Mouse (Mus musculus) embryonic facial prominence, embryonic 15.5 days (tissue): ENCODE measurements around the gene Apbb2. TPM values are rescaled to one million over a fixed set of nuclear protein-coding genes. Genes with fewer than 3 reads are reported as not detected.

Source experiments
- ATAC-seq: fragments of 200-750 bp; cut with Nextera tagmentation; 2 replicates; pipeline ENCODE4 v1.8.0; 2017; ENCODE audit warnings: low read depth, moderate TSS enrichment; ENCODE audit not compliant: insufficient number of reproducible peaks, low FRiP score, low TSS enrichment
- H3K27ac ChIP-seq: fragments of 300-500 bp; sonication (generic); replicated peaks from 2 replicates; pipeline ENCODE4 v1.5.1; 2015; ENCODE audit warnings: mild to moderate bottlenecking, inconsistent platforms
- H3K27me3 ChIP-seq: fragments of 300-500 bp; sonication (generic); 2 replicates; pipeline ENCODE4 v1.6.1; 2015; ENCODE audit warnings: inconsistent platforms
- H3K36me3 ChIP-seq: fragments of 300-500 bp; sonication (generic); 2 replicates; pipeline ENCODE4 v1.6.1; 2015; ENCODE audit warnings: mild to moderate bottlenecking, inconsistent platforms
- H3K4me1 ChIP-seq: fragments of 300-500 bp; sonication (generic); 2 replicates; pipeline ENCODE4 v1.6.1; 2015; ENCODE audit warnings: inconsistent platforms
- H3K4me2 ChIP-seq: fragments of 300-500 bp; sonication (generic); replicated peaks from 2 replicates; pipeline ENCODE4 v1.6.1; 2015; ENCODE audit warnings: mild to moderate bottlenecking, inconsistent platforms
- H3K4me3 ChIP-seq: fragments of 300-500 bp; sonication (generic); replicated peaks from 2 replicates; pipeline ENCODE4 v1.5.1; 2015; ENCODE audit warnings: mild to moderate bottlenecking, inconsistent platforms
- H3K9ac ChIP-seq: fragments of 300-500 bp; sonication (generic); 2 replicates; pipeline ENCODE4 v1.6.1; 2015; ENCODE audit warnings: inconsistent platforms
- H3K9me3 ChIP-seq: fragments of 300-500 bp; sonication (generic); replicated peaks from 2 replicates; pipeline ENCODE4 v1.6.1; 2016; ENCODE audit warnings: inconsistent platforms
- WGBS: fragments of 180-500 bp; shearing (Covaris S2); methylation state at CpG from one replicate; pipeline ENCODE4 v1.1.7; 2015; 5-methylcytosine and 5-hydroxymethylcytosine counted together
- polyA plus RNA-seq: library from polyadenylated mRNA; unstranded; fragments of >200 nt; fragmentation: Nextera tagmentation; extraction: Ambion mirVana; gene quantifications from 2 replicates; pipeline ENCODE4 v1.2.1, GENCODE M21; 2015

Apbb2 gene
- polyA plus RNA-seq, 1 experiment from 2014 or later = 54.7 TPM

- ATAC-seq = no peak
- Histone ChIP-seq H3K27ac (no peak overlapping the region), H3K9me3 (no peaks in the 10 kb centered on the region), H3K27me3 (no peaks in the 10 kb centered on the region), H3K36me3 (0 out of 2 replicates have a peak, but pooled peaks cover 6% of the 10 kb centered on the region), H3K9ac (no peak overlapping the region), H3K4me1 (0 out of 2 replicates have a peak, but pooled peaks cover 4% of the 10 kb centered on the region), H3K4me3 (no peak overlapping the region), H3K4me2 (no peak overlapping the region)
- 87% methylated on average over 6 of the region's 6 CpGs for WGBS
These were observed 142.8 kb downstream of the Apbb2 start for GRCm38 (mm10) chr5:66475824-66476223.

GRCm38 (mm10) chr5:66474153-66474552 lies 144.4 kb downstream of the Apbb2 start:
- H3K9me3 ChIP-seq = no peaks in the 10 kb centered on the region
- H3K36me3 ChIP-seq = 0 out of 2 replicates have a peak, but pooled peaks cover 6% of the 10 kb centered on the region
- no peak overlapping the region for H3K4me3 ChIP-seq
- H3K27me3 ChIP-seq = no peaks in the 10 kb centered on the region
- no peak overlapping the region for H3K4me2 ChIP-seq
- H3K27ac ChIP-seq = no peak overlapping the region
- WGBS = 81% methylated on average over 11 of the region's 11 CpGs
- H3K9ac ChIP-seq = no peak overlapping the region
- no peak for ATAC-seq
- H3K4me1 ChIP-seq = peaks cover 8% of the 10 kb centered on the region; the same call in 1 of the 2 replicates

- Histone ChIP-seq H3K9ac (no peak overlapping the region), H3K9me3 (no peaks in the 10 kb centered on the region), H3K27me3 (no peaks in the 10 kb centered on the region), H3K4me2 (no peak overlapping the region), H3K27ac (no peak overlapping the region), H3K4me1 (peaks cover 7% of the 10 kb centered on the region; the same call in 1 of the 2 replicates), H3K4me3 (no peak overlapping the region), H3K36me3 (0 out of 2 replicates have a peak, but pooled peaks cover 6% of the 10 kb centered on the region)
- 0 out of 2 replicates have a peak, but pooled peaks have one; percentile 34 for ATAC-seq
- WGBS = 59% methylated on average over 12 of the region's 12 CpGs
These were observed 145.0 kb downstream of the Apbb2 start for GRCm38 (mm10) chr5:66473599-66473998.

- H3K4me2 ChIP-seq = no peak overlapping the region
- no peak overlapping the region for H3K4me3 ChIP-seq
- peaks cover 4% of the 10 kb centered on the region; the same call in 1 of the 2 replicates for H3K4me1 ChIP-seq
- H3K27ac ChIP-seq = no peak overlapping the region
- no peaks in the 10 kb centered on the region for H3K9me3 ChIP-seq
- 0 out of 2 replicates have a peak, but pooled peaks cover 6% of the 10 kb centered on the region for H3K36me3 ChIP-seq
- WGBS = 84% methylated on average over 5 of the region's 5 CpGs
- no peaks in the 10 kb centered on the region for H3K27me3 ChIP-seq
- H3K9ac ChIP-seq = no peak overlapping the region
- ATAC-seq = no peak
These were observed 147.7 kb downstream of the Apbb2 start for GRCm38 (mm10) chr5:66470837-66471236.

DNA sequence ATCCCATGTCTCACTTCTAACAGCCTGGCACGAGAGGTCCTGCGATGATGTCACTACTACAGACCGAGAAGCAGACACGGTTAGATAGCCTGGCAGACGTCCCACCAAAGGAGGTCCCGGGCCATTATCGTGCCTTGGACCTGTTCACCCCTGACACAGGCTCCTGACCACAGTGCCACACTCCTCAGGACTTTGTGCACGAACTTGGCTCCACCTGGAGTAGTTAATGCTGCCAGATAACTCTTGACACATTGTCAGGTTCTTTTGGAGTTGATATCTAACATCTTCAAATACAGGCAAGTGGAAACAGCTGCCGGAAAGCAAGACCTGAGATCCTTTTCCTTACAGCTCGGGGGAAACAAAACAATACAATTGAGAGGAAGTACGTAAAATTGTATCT lies 148.9 kb downstream of the Apbb2 start:
- WGBS = 69% methylated on average over 11 of the region's 11 CpGs
- no peak overlapping the region for H3K9ac ChIP-seq
- H3K27ac ChIP-seq = no peak overlapping the region
- no peak for ATAC-seq
- H3K36me3 ChIP-seq = 0 out of 2 replicates have a peak, but pooled peaks cover 6% of the 10 kb centered on the region
- H3K4me3 ChIP-seq = no peak overlapping the region
- H3K4me2 ChIP-seq = no peak overlapping the region
- peaks cover 4% of the 10 kb centered on the region; the same call in 1 of the 2 replicates for H3K4me1 ChIP-seq
- no peaks in the 10 kb centered on the region for H3K27me3 ChIP-seq
- H3K9me3 ChIP-seq = no peaks in the 10 kb centered on the region

- H3K4me2 ChIP-seq = no peak overlapping the region
- ATAC-seq = no peak
- WGBS = 35% methylated on average over 4 of the region's 4 CpGs
These were observed 150.1 kb downstream of the Apbb2 start for GRCm38 (mm10) chr5:66468331-66469001.

GRCm38 (mm10) chr5:66462665-66463064 lies 155.9 kb downstream of the Apbb2 start:
- ATAC-seq = no peak
- Histone ChIP-seq H3K4me2 (no peak overlapping the region), H3K27me3 (no peaks in the 10 kb centered on the region), H3K4me3 (no peak overlapping the region), H3K4me1 (0 out of 2 replicates have a peak, but pooled peaks cover 4% of the 10 kb centered on the region), H3K9ac (no peak overlapping the region), H3K36me3 (peaks cover 2% of the 10 kb centered on the region; the same call in 1 of the 2 replicates), H3K9me3 (no peaks in the 10 kb centered on the region), H3K27ac (no peak overlapping the region)
- WGBS = 67% methylated on average over 8 of the region's 8 CpGs

More at GRCm38 (mm10) chr5:66468331-66469001, 150.1 kb downstream of the Apbb2 start:
- Histone ChIP-seq H3K27ac (no peak overlapping the region), H3K9ac (no peak overlapping the region), H3K4me3 (no peak overlapping the region), H3K9me3 (no peaks in the 10 kb centered on the region), H3K27me3 (no peaks in the 10 kb centered on the region), H3K4me1 (peaks cover 4% of the 10 kb centered on the region; the same call in 1 of the 2 replicates), H3K36me3 (0 out of 2 replicates have a peak, but pooled peaks cover 6% of the 10 kb centered on the region)

- 65% methylated on average over 5 of the region's 5 CpGs for WGBS
- Histone ChIP-seq H3K9ac (no peak overlapping the region), H3K27me3 (no peaks in the 10 kb centered on the region), H3K4me1 (0 out of 2 replicates have a peak, but pooled peaks cover 4% of the 10 kb centered on the region), H3K4me3 (no peak overlapping the region), H3K4me2 (no peak overlapping the region), H3K27ac (no peak overlapping the region), H3K9me3 (no peaks in the 10 kb centered on the region), H3K36me3 (peaks cover 2% of the 10 kb centered on the region; the same call in 1 of the 2 replicates)
- no peak for ATAC-seq
These were observed 159.7 kb downstream of the Apbb2 start for GRCm38 (mm10) chr5:66458851-66459250.

- Histone ChIP-seq H3K4me2 (no peak overlapping the region), H3K36me3 (peaks cover 13% of the 10 kb centered on the region; the same call in 1 of the 2 replicates), H3K27me3 (no peaks in the 10 kb centered on the region), H3K4me3 (no peak overlapping the region), H3K4me1 (0 out of 2 replicates have a peak, but pooled peaks cover 8% of the 10 kb centered on the region), H3K9me3 (no peaks in the 10 kb centered on the region), H3K9ac (no peak overlapping the region), H3K27ac (no peak overlapping the region)
- no peak for ATAC-seq
- WGBS = 78% methylated on average over 5 of the region's 5 CpGs
These were observed 163.3 kb downstream of the Apbb2 start for GRCm38 (mm10) chr5:66455271-66455670.

GRCm38 (mm10) chr5:66454826-66455225 lies 163.8 kb downstream of the Apbb2 start:
- Histone ChIP-seq H3K4me2 (no peak overlapping the region), H3K27ac (no peak overlapping the region), H3K9me3 (no peaks in the 10 kb centered on the region), H3K4me1 (0 out of 2 replicates have a peak, but pooled peaks cover 8% of the 10 kb centered on the region), H3K36me3 (peaks cover 16% of the 10 kb centered on the region; the same call in 1 of the 2 replicates), H3K9ac (no peak overlapping the region), H3K4me3 (no peak overlapping the region), H3K27me3 (no peaks in the 10 kb centered on the region)
- ATAC-seq = no peak
- 89% methylated on average over 4 of the region's 4 CpGs for WGBS

DNA sequence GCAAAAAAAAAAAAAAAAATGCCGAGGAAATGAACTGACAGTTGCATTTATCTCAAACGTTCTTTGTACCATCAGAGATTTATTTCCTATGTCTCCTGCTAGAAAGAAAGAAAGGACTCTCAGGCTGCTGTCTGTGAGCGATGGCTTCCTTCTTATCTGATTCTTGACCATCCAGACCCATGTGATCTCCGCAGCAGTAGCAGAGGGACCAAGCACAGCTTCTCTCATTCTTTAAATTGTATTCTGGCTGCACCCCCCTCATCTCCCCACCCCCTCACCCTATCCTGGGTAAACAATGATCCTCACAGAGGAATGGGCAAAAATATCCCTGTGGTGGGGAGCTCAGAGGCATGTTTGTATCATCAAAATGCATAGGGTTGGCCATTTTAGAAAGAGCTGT lies 165.5 kb downstream of the Apbb2 start:
- H3K4me2 ChIP-seq = no peak overlapping the region
- no peak overlapping the region for H3K4me3 ChIP-seq
- peaks cover 16% of the 10 kb centered on the region; the same call in 1 of the 2 replicates for H3K36me3 ChIP-seq
- no peak overlapping the region for H3K27ac ChIP-seq
- WGBS = 51% methylated on average over 4 of the region's 4 CpGs
- ATAC-seq = no peak
- no peaks in the 10 kb centered on the region for H3K27me3 ChIP-seq
- no peaks in the 10 kb centered on the region for H3K9me3 ChIP-seq
- H3K9ac ChIP-seq = no peak overlapping the region
- H3K4me1 ChIP-seq = 0 out of 2 replicates have a peak, but pooled peaks cover 4% of the 10 kb centered on the region
